Mouse (Mus musculus): ENCODE data around the gene Ccdc92b. TPM values are rescaled to one million over a fixed set of nuclear protein-coding genes. Genes with fewer than 3 reads are reported as not detected.

Gene Ccdc92b
- total RNA-seq, 2 experiments from 2014 or later: 89.9 to 91.3 TPM

DNA sequence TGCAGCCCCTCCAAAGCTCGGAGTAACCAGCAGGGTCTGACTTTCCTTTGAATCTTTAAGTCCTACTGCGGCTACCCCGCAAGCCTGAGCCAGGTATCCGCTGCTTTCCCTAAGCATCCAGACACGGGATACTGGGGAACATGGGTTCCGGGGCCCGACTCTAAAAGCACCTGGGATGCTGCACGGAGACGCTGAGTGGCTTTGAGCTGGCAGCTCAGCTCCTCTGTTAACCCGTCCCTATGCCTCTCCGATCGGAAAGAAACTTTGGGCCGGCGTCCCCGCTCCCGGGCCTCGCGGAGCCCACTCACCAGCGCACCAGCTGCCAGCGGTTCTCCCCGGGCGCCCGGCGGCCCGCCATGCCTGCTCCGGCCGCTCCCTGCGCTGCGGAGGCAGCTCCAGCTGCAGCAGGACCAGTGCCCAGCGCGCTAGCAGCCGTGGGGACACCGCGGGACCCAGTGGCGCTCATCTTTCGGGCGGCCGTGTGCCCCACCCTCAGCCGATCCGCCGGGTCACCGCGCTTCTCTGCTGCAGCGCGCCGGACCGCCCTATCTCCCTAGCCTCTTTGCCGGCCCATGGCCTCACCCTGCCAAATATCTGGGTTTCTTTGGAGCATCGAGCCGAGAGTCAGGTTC, 8.7 kb upstream of the Ccdc92b start, which contains the start of gene Rap1gap2:
Gene Rap1gap2 (minus strand): TSS at position 371 of the 632 bp plus-strand sequence.
- 0 out of 2 replicates have a peak, but pooled peaks have one; percentile 49 for ATAC-seq (replicated peaks; ENCODE audit: low FRiP score, poor library complexity, severe bottlenecking)

DNA sequence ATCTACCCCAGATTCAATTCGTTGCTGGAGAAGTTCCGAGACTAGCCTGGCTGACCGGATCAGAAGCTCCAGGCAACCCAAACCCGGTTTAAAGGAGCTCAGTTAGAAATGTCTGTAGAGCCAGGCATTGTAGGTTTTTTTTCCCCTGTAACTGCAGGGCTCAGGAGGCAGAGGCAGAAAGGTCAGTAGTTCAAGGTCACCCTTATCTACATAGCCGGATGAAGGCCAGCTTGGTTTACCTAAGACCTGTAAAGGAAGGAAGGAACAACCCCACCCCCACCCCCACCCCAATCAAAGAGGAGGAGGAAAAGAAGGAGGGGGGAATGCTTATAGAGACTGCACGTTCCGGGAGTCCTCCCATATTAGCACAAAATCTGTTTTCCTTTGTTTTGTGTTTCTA, 8.0 kb upstream of the Ccdc92b start:
- no peak for ATAC-seq (replicated peaks; ENCODE audit: low FRiP score, poor library complexity, severe bottlenecking)

DNA sequence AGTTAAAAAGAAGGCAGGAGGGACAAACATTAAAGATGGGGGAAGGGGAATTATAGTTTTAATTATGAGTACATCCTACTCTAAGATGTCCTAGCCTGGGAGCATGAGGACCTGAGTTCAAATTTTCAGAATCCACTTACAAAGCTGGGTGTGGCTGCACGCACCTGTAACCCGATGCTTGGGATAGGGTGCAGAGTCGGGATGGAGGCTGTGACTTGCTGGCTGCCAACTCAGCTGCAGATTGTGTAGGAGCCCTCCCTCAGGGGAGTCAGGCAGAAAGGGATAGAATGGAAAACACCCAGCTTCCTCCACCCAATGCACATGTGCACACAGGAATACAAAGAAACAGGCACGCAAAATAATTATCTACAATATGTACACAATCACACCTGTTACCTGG, 6.0 kb upstream of the Ccdc92b start:
- ATAC-seq (replicated peaks; ENCODE audit: low FRiP score, poor library complexity, severe bottlenecking): no peak

DNA sequence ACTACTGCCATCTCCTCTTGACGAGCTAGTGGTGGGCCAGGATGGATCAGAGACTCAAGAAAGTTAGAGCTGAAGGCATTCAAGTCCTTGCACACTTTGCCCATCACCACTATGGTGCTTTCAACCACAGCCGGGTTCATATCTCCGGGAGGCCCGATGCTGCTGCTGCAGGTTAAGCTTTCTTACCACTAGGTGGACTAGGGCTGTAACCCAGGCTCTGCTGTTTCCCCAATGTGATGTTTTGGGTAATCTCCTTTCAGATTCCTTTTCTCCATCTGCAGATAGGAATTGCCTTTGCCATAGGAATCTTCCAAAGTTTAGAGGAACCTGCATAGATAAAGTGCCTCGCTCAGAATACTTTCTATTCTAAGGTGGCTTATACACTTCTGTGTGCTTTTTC, 3.8 kb upstream of the Ccdc92b start:
- no peak; the same call in 1 of the 2 replicates for ATAC-seq (replicated peaks; ENCODE audit: low FRiP score, poor library complexity, severe bottlenecking)

DNA sequence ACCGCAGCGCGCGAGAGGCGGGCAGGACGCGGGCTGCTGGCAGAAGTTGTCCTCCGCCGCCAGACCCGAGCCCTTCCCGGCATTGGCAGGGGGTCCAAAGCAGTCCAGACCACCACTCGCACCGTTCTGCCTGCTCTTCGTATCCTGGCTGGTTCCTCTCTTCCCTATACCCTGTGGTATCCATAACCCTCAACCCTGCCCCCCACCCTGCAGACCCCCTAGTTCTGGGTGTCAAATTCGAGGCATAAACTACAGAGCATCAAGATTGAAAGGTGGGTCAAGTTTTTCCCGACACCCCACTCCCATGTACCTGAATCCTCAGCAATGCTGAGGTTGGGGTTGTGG, 523 bp downstream of the Ccdc92b start:
- no peak for ATAC-seq (replicated peaks; ENCODE audit: low FRiP score, poor library complexity, severe bottlenecking)

DNA sequence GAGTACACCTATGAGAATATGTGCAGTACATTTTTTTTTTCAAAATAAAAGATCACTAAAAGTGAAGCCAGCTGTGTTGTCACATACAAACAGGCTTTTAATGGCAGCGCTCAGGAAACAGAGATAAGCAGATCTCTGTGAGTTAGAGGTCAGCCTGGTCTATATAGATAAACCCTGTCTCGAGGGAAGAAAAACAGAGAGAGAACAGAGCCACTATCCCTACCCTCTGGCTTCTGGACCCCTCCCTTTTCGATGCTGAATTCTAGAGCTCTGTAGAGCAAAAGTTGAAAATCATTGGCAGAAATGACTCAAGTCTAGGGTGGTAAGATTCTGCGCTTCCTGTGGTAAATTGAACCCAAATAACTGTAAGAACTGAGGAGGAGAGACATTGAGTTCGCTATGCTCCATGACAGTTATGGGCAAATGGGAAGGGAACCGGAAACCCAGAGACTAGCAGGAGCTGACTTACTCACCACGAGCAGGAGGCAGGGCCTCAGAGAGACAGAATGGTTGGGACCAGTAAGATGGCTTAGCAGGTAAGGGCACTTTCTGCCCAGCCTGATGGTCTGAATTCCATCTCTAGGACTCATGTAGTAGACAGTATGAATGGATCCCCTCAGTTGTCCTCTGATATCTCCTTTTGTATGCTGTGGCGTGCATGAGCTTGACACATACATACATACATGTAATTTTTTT, 2.7 kb downstream of the Ccdc92b start:
- peak; percentile 82 for ATAC-seq (replicated peaks; ENCODE audit: low FRiP score, poor library complexity, severe bottlenecking)

DNA sequence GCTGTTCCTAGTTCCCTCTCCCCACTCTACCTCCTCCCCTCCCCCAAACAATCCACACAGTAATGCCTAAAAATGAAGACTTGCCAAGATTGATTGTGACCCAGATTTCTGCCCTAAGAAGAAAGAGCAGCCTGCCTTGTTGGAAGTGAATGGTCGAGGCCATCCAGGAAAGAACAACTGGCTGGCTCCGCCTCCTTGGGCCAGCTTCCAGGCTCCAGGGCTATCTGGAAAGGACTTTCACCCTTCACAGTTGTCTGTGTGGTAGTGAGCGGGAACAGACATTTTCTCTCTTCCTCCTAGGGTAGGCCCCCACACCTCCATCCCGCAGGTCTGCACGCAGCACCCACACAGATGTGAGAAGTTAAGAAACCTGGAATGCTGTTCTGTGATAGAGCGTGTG, 4.3 kb downstream of the Ccdc92b start:
- ATAC-seq (replicated peaks; ENCODE audit: low FRiP score, poor library complexity, severe bottlenecking): no peak

DNA sequence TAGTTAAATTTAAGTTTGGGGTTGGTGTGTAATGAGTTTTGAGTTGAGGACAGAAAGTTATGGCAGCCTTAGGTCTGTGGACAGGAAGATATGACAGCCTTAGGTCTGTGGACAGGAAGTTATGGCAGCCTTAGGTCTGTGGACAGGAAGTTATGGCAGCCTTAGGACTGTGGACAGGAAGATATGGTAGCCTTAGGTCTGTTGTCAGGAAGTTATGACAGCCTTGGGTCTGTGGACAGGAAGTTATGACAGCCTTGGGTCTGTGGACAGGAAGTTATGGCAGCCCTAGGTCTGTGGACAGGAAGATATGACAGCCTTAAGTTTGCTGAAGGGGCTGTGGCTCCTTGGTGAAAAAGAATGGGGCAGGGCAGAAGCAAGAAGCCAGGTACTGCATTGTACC, 5.9 kb downstream of the Ccdc92b start:
- no peak for ATAC-seq (replicated peaks; ENCODE audit: low FRiP score, poor library complexity, severe bottlenecking)

DNA sequence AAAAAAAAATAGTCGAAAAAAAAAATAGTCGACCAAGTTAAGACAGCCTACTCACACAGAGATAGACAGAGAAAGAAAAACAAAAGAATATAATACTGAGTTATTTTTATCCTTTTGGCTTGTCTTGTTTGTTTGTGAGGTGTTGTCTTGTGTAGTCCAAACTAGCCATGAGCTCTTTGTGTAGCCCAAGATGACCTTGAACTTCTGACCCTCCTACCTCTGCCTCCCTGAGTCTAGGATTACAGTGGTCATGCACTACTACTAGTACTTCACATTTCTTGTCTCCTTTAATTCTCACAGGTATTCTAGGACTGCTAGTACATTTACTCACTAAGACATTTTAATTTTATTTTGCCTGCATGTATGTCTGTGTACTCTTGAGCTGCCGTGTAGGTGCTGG, 8.1 kb downstream of the Ccdc92b start:
- ATAC-seq (replicated peaks; ENCODE audit: low FRiP score, poor library complexity, severe bottlenecking): no peak

DNA sequence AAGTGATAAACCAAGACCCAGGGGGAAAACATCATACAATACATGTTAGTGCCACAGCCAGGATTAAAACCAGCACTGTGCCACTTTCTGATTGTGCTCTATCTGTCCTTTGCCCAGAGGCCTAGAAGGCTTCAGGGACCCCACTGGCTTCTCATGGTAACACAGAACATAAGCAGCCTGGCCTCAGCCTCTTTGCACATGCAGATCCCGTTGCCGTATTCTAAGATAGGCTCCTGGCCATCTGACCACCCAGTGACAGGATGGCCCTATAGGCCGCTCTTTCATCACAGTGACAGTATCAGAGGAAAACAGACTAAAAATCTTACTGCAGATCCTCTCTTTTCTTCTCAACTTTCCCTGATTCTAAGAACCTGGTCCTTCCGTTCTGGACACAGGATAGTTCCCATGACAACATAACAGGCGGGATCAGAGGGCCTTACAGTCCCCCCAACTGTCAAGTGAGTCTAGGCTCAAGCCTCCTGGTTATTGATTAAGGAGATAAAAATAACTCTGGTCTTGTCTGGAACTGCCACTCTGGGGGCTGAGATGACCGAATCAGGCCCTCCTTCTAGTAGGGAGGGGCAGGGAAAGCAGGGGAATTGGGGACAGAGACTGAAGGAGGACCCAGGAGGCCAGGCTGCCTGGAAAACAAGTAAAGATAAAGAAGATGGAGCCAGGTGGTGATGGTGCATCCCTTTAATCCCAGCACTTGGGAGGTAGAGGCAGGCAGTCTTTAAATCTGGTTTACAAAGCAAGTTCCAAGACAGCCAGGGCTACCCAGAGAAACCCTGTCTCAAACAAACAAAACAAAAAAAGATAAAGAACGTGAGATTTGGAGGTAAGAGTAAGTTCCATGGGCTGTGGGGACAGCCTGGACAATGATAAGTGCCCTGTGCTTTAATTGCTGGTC, 12.7 kb downstream of the Ccdc92b start:
- no peak for ATAC-seq (replicated peaks; ENCODE audit: low FRiP score, poor library complexity, severe bottlenecking)

DNA sequence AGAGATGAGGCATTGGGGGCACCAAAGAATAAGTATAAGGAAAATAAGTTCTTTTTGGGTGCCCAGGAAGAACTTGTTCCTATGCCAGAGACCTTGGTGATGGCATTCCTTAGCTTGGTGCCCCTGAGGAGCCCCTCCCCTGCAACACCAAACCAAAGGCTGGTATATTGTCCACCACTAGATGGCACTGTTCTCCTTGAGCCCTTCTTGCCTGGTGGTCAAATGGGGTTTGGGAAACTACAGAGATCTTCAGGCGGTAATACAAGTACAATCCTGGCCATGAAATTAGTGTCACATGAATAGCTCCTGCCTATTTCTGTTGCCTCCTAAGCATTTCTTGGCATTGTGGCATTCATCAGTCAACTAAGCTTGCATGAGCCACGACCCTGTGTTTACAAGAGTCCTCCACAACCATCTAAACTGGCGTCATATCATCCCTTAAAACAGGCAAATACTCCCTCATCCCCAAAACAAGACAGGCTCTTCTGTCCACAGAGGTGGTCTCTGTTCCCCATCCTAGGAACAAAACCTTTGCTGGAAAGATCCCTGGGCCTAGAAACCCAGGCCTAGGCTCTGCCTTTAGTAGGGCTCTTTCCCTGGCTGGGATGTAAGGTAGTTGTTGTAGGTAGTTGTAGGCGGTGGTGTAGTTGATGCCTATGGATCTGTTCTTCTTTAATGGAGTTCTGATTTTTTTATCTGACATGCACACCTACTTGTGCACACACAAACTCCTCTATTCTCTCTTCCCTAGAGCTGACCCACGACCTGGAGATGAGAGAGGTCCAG, 15.3 kb downstream of the Ccdc92b start:
- peak; percentile 51; the same call in 1 of the 2 replicates for ATAC-seq (replicated peaks; ENCODE audit: low FRiP score, poor library complexity, severe bottlenecking)

DNA sequence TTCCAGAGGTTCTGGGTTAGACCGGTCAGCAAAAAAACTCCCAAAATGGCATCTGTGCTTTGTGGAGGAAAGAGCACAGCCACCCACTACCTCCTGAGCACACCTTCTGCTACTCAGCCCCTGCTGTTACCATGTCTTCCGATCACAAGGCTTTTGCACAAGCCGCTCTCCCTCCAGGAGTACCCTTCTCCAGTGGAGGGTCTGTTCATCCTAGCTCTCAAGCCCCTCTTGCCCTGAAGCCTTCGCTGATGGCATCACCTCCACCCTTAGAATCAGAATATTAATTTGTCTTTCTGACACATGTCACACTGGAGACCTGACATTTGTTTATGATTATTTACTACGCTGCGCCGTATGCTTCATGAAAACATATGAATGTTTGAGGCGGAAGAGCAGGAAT, 18.1 kb downstream of the Ccdc92b start:
- no peak for ATAC-seq (replicated peaks; ENCODE audit: low FRiP score, poor library complexity, severe bottlenecking)

DNA sequence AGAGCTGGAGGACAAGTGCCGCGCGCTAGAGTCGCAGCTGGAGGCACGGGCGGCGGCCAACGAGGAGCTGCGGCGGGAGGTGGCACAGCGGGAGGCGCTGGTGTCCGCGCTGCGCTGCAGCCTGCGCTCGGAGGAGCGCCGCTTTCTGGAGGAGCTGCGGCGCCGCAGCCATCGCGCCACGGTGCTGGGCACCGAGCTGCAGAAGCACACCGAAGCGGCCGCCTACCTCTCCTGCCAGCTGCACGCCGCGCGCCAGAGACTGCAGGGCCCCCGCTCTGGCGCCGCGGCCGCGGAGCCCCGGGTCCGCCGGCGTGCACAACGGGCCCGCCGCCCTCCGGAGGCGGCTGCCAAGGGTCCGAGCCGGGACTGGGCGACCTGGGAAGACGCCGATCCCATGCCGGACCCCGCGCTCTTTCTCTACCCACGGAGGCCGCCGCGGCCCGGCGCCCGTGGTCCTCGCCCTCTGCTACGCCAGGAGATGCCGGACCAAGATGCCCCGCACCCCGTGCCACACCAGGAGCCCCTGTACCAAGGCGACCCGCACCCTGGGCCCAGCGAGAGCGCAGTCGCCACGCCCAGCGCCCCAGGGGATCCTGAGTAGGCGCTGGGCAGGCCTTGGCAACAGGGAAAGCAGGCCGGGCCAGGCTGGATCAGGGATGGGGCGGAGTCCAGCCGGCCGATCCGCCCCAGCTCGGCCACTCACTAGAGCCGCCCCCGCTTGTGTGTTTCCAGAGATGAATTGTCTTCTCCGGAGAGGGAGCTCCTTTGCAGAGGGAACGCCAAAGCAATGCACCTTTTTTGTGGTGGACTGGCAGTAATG, 18.8 kb downstream of the Ccdc92b start:
- ATAC-seq (replicated peaks; ENCODE audit: low FRiP score, poor library complexity, severe bottlenecking): no peak

DNA sequence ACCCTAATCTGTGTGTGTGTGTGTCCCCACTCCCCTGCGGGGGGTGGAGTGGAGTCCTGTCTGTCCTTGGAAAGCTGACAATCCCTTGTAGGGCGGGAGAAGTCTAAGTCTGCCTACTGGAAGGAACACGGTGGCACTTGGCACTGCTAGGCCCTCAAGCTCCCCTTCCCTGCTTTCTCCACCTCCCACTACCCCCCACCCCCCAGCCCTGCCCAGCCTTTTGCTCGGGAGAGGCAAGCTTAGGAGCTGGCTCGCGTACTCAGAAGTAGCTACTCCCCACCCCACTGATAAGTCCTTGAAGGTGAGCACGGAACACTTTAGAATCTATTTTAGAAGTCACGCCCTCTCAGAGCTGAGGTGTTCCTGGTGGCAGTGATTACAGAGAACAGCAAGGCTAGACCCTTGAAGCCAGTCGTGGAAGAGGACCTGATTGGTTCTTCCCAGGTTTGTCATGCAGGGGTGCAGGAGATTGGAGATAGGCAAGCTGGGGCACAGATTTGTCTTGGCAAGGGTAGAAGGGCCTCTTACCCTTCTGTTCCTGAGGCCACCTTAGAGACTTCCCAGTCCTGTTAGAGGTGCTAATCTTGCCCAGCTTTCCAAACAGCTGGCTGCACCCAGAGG, 19.5 kb downstream of the Ccdc92b start:
- no peak for ATAC-seq (replicated peaks; ENCODE audit: low FRiP score, poor library complexity, severe bottlenecking)

DNA sequence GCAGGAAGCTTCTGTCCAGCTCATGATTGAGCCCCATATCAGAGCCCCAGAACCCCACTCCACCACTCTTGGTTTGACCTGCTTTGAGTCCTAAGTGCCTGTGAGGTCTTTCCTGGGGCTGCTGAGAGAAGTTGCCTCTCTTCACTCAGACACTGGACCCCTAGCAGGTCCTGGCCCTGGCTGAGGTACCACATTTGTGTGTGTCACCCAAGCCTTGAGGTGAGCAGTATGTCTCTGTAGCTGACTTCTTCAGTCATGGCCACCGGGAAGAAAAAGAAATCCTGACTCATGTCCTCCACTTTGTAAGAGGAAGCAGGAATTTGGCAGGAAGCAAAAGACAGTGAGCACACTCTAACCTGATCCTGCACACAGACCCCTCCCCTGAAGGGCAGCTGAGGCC, 20.2 kb downstream of the Ccdc92b start:
- no peak for ATAC-seq (replicated peaks; ENCODE audit: low FRiP score, poor library complexity, severe bottlenecking)

DNA sequence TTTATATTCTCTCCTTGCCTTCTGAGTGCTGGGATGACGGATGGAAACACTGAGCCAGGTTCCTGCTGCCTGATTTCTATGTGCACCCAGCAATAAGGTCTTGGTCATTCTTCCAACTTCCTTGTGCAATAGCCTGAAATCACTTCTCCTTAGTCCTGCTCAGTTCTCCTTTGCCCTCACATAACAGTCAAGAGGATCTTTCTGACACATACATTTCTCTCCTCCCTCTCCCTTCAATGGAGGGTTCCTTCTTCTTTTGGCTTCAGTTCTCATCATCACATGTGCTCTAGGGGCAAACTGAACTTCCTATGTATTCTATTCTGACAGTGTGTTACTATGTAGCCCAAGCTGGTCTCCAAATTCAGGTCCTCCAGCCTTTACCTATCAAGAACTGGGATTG, 28.6 kb downstream of the Ccdc92b start:
- ATAC-seq (replicated peaks; ENCODE audit: low FRiP score, poor library complexity, severe bottlenecking): no peak

DNA sequence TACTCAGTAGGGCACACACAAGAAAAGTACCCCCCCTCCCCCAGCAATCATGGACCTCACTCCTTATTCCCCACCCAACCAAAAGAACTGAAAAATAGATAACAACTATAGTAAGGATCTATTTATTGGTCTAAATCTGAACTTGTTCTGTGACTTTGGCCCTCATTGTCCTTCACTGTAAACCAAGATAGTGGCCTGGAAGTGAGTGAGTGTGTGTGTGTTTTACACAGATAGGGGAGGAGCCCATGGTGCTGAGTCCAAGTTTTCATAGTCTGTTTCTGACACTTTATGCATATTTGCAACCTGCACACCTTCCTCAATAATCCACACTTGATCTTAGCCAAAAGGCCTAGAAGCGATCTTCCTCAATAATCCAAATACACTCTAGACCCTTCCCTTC, 29.3 kb downstream of the Ccdc92b start:
- no peak for ATAC-seq (replicated peaks; ENCODE audit: low FRiP score, poor library complexity, severe bottlenecking)

DNA sequence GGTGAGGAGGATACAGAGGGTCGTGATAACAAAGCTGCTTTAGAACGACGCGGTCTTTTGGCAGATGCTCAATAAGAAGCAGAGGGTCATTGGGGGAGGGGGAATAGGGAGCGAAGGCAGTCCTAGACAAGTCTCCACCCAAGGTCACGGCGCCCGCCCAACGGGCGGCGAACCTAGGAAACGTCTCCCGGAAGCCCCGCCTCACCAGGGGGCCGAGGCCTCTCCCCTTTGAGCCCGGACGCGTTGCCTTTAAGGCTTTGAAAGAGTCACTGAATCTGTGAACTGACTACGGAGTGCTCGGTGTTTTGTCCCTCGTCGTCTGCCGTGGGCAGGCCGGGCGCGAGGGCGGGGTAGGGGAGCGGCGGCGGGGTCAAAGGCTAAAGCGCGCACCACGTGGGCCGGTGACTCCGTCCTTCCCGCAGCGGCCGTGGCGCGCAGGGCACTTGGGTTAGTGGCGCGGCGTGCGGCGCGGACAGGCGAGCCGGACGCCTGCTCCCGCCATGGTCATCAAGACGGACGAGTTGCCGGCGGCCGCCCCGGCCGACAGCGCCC, 29.8 kb downstream of the Ccdc92b start, which contains the start of gene Cluh:
Gene Cluh (plus strand): TSS at position 401 of the 552 bp plus-strand sequence.
- ATAC-seq (replicated peaks; ENCODE audit: low FRiP score, poor library complexity, severe bottlenecking): peak; percentile 93
